30 mouse cellular contexts compared by ENCODE assay signal in the genomic region with DNA sequence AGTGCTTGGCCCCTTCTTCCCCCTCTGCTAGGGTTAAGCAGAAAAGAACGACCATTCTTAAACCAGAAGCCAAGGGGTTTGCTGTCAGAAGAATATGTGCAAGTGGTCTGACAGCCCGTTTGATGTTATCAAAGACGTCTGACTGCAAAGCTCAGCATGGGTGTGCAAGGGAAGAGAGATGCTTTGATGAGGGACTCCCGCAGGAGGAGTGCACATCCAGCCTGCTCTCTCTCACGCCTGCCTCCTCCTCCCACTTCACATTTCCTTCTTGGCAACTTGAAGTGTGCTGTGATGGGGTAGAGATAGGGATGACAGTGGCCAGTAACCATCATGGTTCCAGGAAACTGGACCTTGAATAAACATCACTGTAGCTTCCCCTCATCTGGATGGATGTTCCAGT. TPM values are rescaled to one million over a fixed set of nuclear protein-coding genes. Genes with fewer than 3 reads are reported as not detected.
DNase-seq lines count a peak whose midpoint lies in the region; ATAC-seq lines count a peak whose summit lies in the region.
"Had no signal": no experiment of that assay in that cellular context is flagged by ENCODE, and none has a peak within 500 bp of the region (broad histone marks: within the 10 kb centered on the region; RNA-seq: fewer than 3 reads in every experiment).

No protein-coding gene starts in this region.

- 22% methylated on average over 5 of the region's 5 CpGs for WGBS in heart, embryonic 16.5 days
- 36% methylated on average over 5 of the region's 5 CpGs for WGBS in midbrain, embryonic 14.5 days

- peaks cover 30% of the 10 kb centered on the region for H3K4me1 ChIP-seq in heart, embryonic 16.5 days (ENCODE audit: control insufficient read depth, insufficient read depth, low read length)
- H3K4me1 ChIP-seq in midbrain, embryonic 14.5 days (ENCODE audit: control insufficient read depth, insufficient read depth, low read length) = no peaks in the 10 kb centered on the region
- H3K4me1 ChIP-seq: embryonic facial prominence, embryonic 13.5 days; limb, embryonic 15.5 days had no signal

- peak; percentile 72 for DNase-seq in heart, adult 11 months
- no peak for DNase-seq in heart, postnatal 36 days
- no peak for DNase-seq in heart, adult 18-20 months
- peak; percentile 58 for DNase-seq in lung, postnatal 10 days
- DNase-seq in lung, adult 18-20 months = no peak
- DNase-seq in midbrain, embryonic 14.5 days = peak; percentile 39
- DNase-seq: adrenal gland, postnatal 10 days; cerebellum, adult 2 months; cerebellum, postnatal 36 days; embryo, embryonic 11 days; kidney, adult 9 months; kidney, postnatal 14 days; left cerebral cortex, postnatal 4 days; thymus, adult 18-20 months; thymus, postnatal 36 days had no signal

- no peak overlapping the region for H3K4me2 ChIP-seq in heart, embryonic 16.5 days (ENCODE audit: low read depth, low read length)
- no peak overlapping the region for H3K4me2 ChIP-seq in midbrain, embryonic 14.5 days (ENCODE audit: low read length)
- H3K4me2 ChIP-seq: embryonic facial prominence, embryonic 13.5 days; forebrain, embryonic 12.5 days; limb, embryonic 15.5 days had no signal

- H3K27ac ChIP-seq in heart, embryonic 16.5 days (ENCODE audit: low read length) = peak overlapping the region; percentile 41
- no peak overlapping the region for H3K27ac ChIP-seq in midbrain, embryonic 14.5 days (replicated peaks; ENCODE audit: low read depth, low read length)
- H3K27ac ChIP-seq: embryonic facial prominence, embryonic 13.5 days; forebrain, embryonic 12.5 days; hindbrain, postnatal 0 days; limb, embryonic 15.5 days; liver, embryonic 14.5 days had no signal

- no peak for ATAC-seq in heart, embryonic 16.5 days (replicated peaks; ENCODE audit: extremely low read depth, insufficient read depth, low FRiP score)
- no peak for ATAC-seq in midbrain, embryonic 14.5 days (ENCODE audit: low FRiP score, low TSS enrichment)
- ATAC-seq: hindbrain, postnatal 0 days; intestine, embryonic 16.5 days had no signal

- no peaks in the 10 kb centered on the region for H3K9me3 ChIP-seq in heart, embryonic 16.5 days (replicated peaks; ENCODE audit: control insufficient read depth, low read length)
- H3K9me3 ChIP-seq in midbrain, embryonic 14.5 days (ENCODE audit: control insufficient read depth, low read length) = no peaks in the 10 kb centered on the region
- H3K9me3 ChIP-seq: embryonic facial prominence, embryonic 13.5 days; forebrain, embryonic 12.5 days; limb, embryonic 15.5 days had no signal

- H3K9ac ChIP-seq in heart, embryonic 16.5 days (ENCODE audit: low read length) = no peak overlapping the region
- H3K9ac ChIP-seq in midbrain, embryonic 14.5 days (replicated peaks; ENCODE audit: low read length) = no peak overlapping the region
- H3K9ac ChIP-seq: embryonic facial prominence, embryonic 13.5 days; forebrain, embryonic 12.5 days; limb, embryonic 15.5 days; liver, embryonic 14.5 days had no signal

- H3K4me3 ChIP-seq in heart, embryonic 16.5 days (ENCODE audit: low read length) = no peak overlapping the region
- H3K4me3 ChIP-seq in midbrain, embryonic 14.5 days (replicated peaks; ENCODE audit: low read depth, low read length) = no peak overlapping the region
- H3K4me3 ChIP-seq: embryonic facial prominence, embryonic 13.5 days; erythroblast, embryonic 14.5 days; forebrain, embryonic 12.5 days; limb, embryonic 15.5 days had no signal

- H3K27me3 ChIP-seq in heart, embryonic 16.5 days (ENCODE audit: control insufficient read depth, insufficient read depth, low read length) = no peaks in the 10 kb centered on the region
- no peaks in the 10 kb centered on the region for H3K27me3 ChIP-seq in midbrain, embryonic 14.5 days (ENCODE audit: control insufficient read depth, insufficient read depth, low read length)
- H3K27me3 ChIP-seq: embryonic facial prominence, embryonic 13.5 days; forebrain, embryonic 12.5 days; limb, embryonic 15.5 days had no signal

- intact Hi-C loops in heart, postnatal 36 days (cut with DNase I) = no loop called here

- H3K36me3 ChIP-seq in heart, embryonic 16.5 days (ENCODE audit: control insufficient read depth, insufficient read depth) = peaks cover 40% of the 10 kb centered on the region
- no peaks in the 10 kb centered on the region for H3K36me3 ChIP-seq in midbrain, embryonic 14.5 days (ENCODE audit: control insufficient read depth, insufficient read depth, low read length)
- H3K36me3 ChIP-seq: embryonic facial prominence, embryonic 13.5 days; forebrain, embryonic 12.5 days; limb, embryonic 15.5 days had no signal

RNA-seq across cellular contexts. Expression of a gene that starts 39.5 kb away (rescaled TPM):
- 10 to 100 TPM; 20.8 to 24.3 TPM for total RNA-seq in heart, postnatal 36 days (2021)
- 11.3 and 11.4 TPM in 2 replicates for polyA plus RNA-seq in heart, embryonic 16.5 days (2015; fragmentation: Nextera tagmentation; extraction: Ambion mirVana)
- 10 to 100 TPM; 21.5 to 23.3 TPM for total RNA-seq in heart, adult 18-20 months (2021)
- 13.0 and 14.9 TPM in 2 replicates for polyA plus RNA-seq in midbrain, embryonic 14.5 days (2014; fragmentation: Nextera tagmentation; extraction: Ambion mirVana)
- total RNA-seq: megakaryocyte progenitor cell, adult 5-6 weeks; monocyte, adult 5-6 weeks; neutrophil, adult 5-6 weeks had no signal
- polyA plus RNA-seq: erythroblast, embryonic 14.5 days had no signal

RNA-seq across cellular contexts. Expression of a gene that starts 42.5 kb away (rescaled TPM):
- not detected for total RNA-seq in heart, postnatal 36 days (2021)
- 0.27 TPM in 1 of 2 replicates, not detected in the other for polyA plus RNA-seq in heart, embryonic 16.5 days (2015; fragmentation: Nextera tagmentation; extraction: Ambion mirVana)
- total RNA-seq in heart, adult 18-20 months (2021) = not detected
- 0.26 and 0.40 TPM in 2 replicates for polyA plus RNA-seq in midbrain, embryonic 14.5 days (2014; fragmentation: Nextera tagmentation; extraction: Ambion mirVana)
- total RNA-seq: megakaryocyte progenitor cell, adult 5-6 weeks; monocyte, adult 5-6 weeks; neutrophil, adult 5-6 weeks had no signal
- polyA plus RNA-seq: embryonic facial prominence, embryonic 13.5 days; erythroblast, embryonic 14.5 days; gonadal fat pad, adult 2 months; hindbrain, embryonic 11.5 days; intestine, embryonic 16.5 days; liver, embryonic 14.5 days; small intestine, adult 2 months; stomach, embryonic 16.5 days had no signal

Comparison
In these comparisons a context has a peak if more than half of its experiments do, and no peak if none do; other contexts are left out.
1. DNase-seq: peak in heart, adult 11 months (single experiment), lung, postnatal 10 days (single experiment) and midbrain, embryonic 14.5 days (single experiment); none in heart, postnatal 36 days (0 of 2), heart, adult 18-20 months (0 of 2) and lung, adult 18-20 months (0 of 2).